Mouse (Mus musculus) embryonic fibroblast, embryonic 13.5 days (primary cell): ENCODE results near the gene Ino80b. TPM values are rescaled to one million over a fixed set of nuclear protein-coding genes. Genes with fewer than 3 reads are reported as not detected.

Experiments
- H3K27ac ChIP-seq: 2 replicates; pipeline ENCODE4 v1.5.1; 2012; ENCODE audit warnings: low read length, control low read depth, inconsistent platforms; ENCODE audit not compliant: insufficient read depth
- H3K4me1 ChIP-seq: 2 replicates; pipeline ENCODE4 v1.6.1; 2011; ENCODE audit warnings: low read length; ENCODE audit not compliant: control insufficient read depth, insufficient read depth
- H3K4me3 ChIP-seq: 2 replicates; pipeline ENCODE4 v1.5.1; 2011; ENCODE audit warnings: mild to moderate bottlenecking, control low read depth, low read length; ENCODE audit not compliant: insufficient read depth
- CTCF ChIP-seq: IDR thresholded peaks from 2 replicates; pipeline ENCODE4 v1.5.1; 2011; ENCODE audit warnings: mild to moderate bottlenecking, control low read depth, low read length, moderate library complexity, borderline replicate concordance; ENCODE audit not compliant: insufficient read depth
- POLR2A ChIP-seq: IDR thresholded peaks from 2 replicates; pipeline ENCODE4 v1.6.1; 2011; ENCODE audit warnings: low read depth, mild to moderate bottlenecking, control low read depth, low read length, moderate library complexity
- polyA plus RNA-seq: library from polyadenylated mRNA; stranded (reverse); fragments of >200 nt; gene quantifications from 2 replicates; pipeline ENCODE4 v1.2.4, GENCODE M21; 2011; ENCODE audit warnings: low read depth; ENCODE audit not compliant: missing spikeins, insufficient read length

Ino80b gene
- polyA plus RNA-seq: 6.6 and 7.4 TPM in 2 replicates

- Histone ChIP-seq H3K4me3 (peak within 1 kb of the TSS; percentile 75), H3K4me1 (peaks cover 4% of the 10 kb centered on the region; the same call in 1 of the 2 replicates), H3K27ac (no peak within 1 kb of the TSS)
- TF ChIP-seq POLR2A (no peak), CTCF (no peak)
Observed at GRCm38 (mm10) chr6:83125331-83125730, at the start of gene Ino80b. TSS of gene Ino80b (minus strand) at chr6:83125431.

GRCm38 (mm10) chr6:83172240-83172920 lies 47.1 kb upstream of the Ino80b start:
- no peak for TF ChIP-seq POLR2A
- no peak for TF ChIP-seq CTCF
- H3K4me3 ChIP-seq: no peak overlapping the region
- H3K4me1 ChIP-seq: peaks cover 3% of the 10 kb centered on the region; the same call in 1 of the 2 replicates
- no peak overlapping the region for H3K27ac ChIP-seq

- no peak for TF ChIP-seq CTCF
- TF ChIP-seq POLR2A: no peak
- H3K4me3 ChIP-seq: no peak overlapping the region
- peaks cover 3% of the 10 kb centered on the region; the same call in 1 of the 2 replicates for H3K4me1 ChIP-seq
- no peak overlapping the region for H3K27ac ChIP-seq
Observed at GRCm38 (mm10) chr6:83171063-83171462, 45.8 kb upstream of the Ino80b start.

- Histone ChIP-seq H3K4me1 (peaks cover 3% of the 10 kb centered on the region; the same call in 1 of the 2 replicates), H3K27ac (no peak overlapping the region), H3K4me3 (no peak overlapping the region)
- TF ChIP-seq CTCF (no peak), POLR2A (no peak)
Observed at GRCm38 (mm10) chr6:83169872-83170271, 44.6 kb upstream of the Ino80b start.

- Histone ChIP-seq H3K4me1 (peaks cover 3% of the 10 kb centered on the region), H3K27ac (no peak overlapping the region), H3K4me3 (peak overlapping the region; percentile 99)
- TF ChIP-seq CTCF (no peak), POLR2A (no peak)
Observed at GRCm38 (mm10) chr6:83166243-83166630, 41.0 kb upstream of the Ino80b start.

GRCm38 (mm10) chr6:83165607-83166242 lies 40.5 kb upstream of the Ino80b start, which contains the start of gene Dctn1:
TSS of gene Dctn1 (plus strand) at chr6:83165920.
- TF ChIP-seq CTCF (peak; percentile 83; the same call in 1 of the 2 replicates), POLR2A (peak; percentile 58; the same call in 1 of the 2 replicates)
- Histone ChIP-seq H3K4me3 (peak within 1 kb of the TSS; percentile 99), H3K27ac (peak within 1 kb of the TSS; percentile 67), H3K4me1 (peaks cover 3% of the 10 kb centered on the region)

GRCm38 (mm10) chr6:83165026-83165606 lies 39.9 kb upstream of the Ino80b start:
- Histone ChIP-seq H3K4me1 (peaks cover 3% of the 10 kb centered on the region), H3K4me3 (peak overlapping the region; percentile 42), H3K27ac (peak overlapping the region; percentile 67)
- TF ChIP-seq CTCF (no peak), POLR2A (peak; percentile 55)

- H3K4me3 ChIP-seq: peak overlapping the region; percentile 19; the same call in 1 of the 2 replicates
- TF ChIP-seq POLR2A (no peak), CTCF (peak; percentile 34; the same call in 1 of the 2 replicates)
- H3K27ac ChIP-seq: no peak overlapping the region
- no peaks in the 10 kb centered on the region; the same call in 1 of the 2 replicates for H3K4me1 ChIP-seq
Observed at GRCm38 (mm10) chr6:83162701-83163100, 37.5 kb upstream of the Ino80b start.

GRCm38 (mm10) chr6:83161921-83162641 lies 36.9 kb upstream of the Ino80b start:
- no peaks in the 10 kb centered on the region; the same call in 1 of the 2 replicates for H3K4me1 ChIP-seq
- H3K27ac ChIP-seq: no peak overlapping the region
- no peak for TF ChIP-seq CTCF
- TF ChIP-seq POLR2A: no peak
- H3K4me3 ChIP-seq: peak overlapping the region; percentile 19; the same call in 1 of the 2 replicates
